In genomic region chr4:85845931-85846330, GRCm38 (mm10) we compare ENCODE assay signal across 17 mouse cellular contexts.
"Had no signal": no experiment of that assay in that cellular context is flagged by ENCODE, and none has a peak within 500 bp of the region (broad histone marks: within the 10 kb centered on the region; RNA-seq: fewer than 3 reads in every experiment).

No protein-coding gene starts in this region.

- ATAC-seq: midbrain, embryonic 16.5 days had no signal

- H3K27me3 ChIP-seq: limb, embryonic 13.5 days; liver, embryonic 15.5 days; megakaryocyte, embryonic 14.5 days; stomach, embryonic 15.5 days had no signal

- DNase-seq: kidney, adult 11 months; kidney, adult 9 months; kidney, postnatal 36 days; layer of hippocampus, adult 9-11 months; layer of hippocampus, postnatal 36 days; lung, embryonic 14.5 days; lung, postnatal 10 days; lung, postnatal 4 days; right cerebral cortex, postnatal 14 days; thymus, adult 2 months; thymus, postnatal 25 days had no signal

- H3K9ac ChIP-seq: limb, embryonic 13.5 days; liver, embryonic 15.5 days; lung, embryonic 14.5 days; stomach, embryonic 15.5 days had no signal

- H3K36me3 ChIP-seq: limb, embryonic 13.5 days; liver, embryonic 15.5 days; stomach, embryonic 15.5 days had no signal

- H3K9me3 ChIP-seq: limb, embryonic 13.5 days; liver, embryonic 15.5 days; megakaryocyte, embryonic 14.5 days; stomach, embryonic 15.5 days had no signal

- H3K4me3 ChIP-seq: limb, embryonic 13.5 days; liver, embryonic 15.5 days; megakaryocyte, embryonic 14.5 days; stomach, embryonic 15.5 days had no signal

- H3K4me1 ChIP-seq: liver, embryonic 15.5 days; megakaryocyte, embryonic 14.5 days; stomach, embryonic 15.5 days had no signal

- H3K27ac ChIP-seq: kidney, postnatal 0 days; limb, embryonic 13.5 days; liver, embryonic 15.5 days; stomach, embryonic 15.5 days had no signal

- H3K4me2 ChIP-seq: limb, embryonic 13.5 days; liver, embryonic 15.5 days; lung, embryonic 14.5 days; stomach, embryonic 15.5 days had no signal
